Mouse (Mus musculus) midbrain, embryonic 16.5 days (tissue): Measurements from ENCODE around the gene Creld2. TPM values are rescaled to one million over a fixed set of nuclear protein-coding genes. Genes with fewer than 3 reads are reported as not detected.

Experiments used
- ATAC-seq: fragments of 200-750 bp; cut with Nextera tagmentation; 2 replicates; pipeline ENCODE4 v1.8.0; 2017; ENCODE audit warnings: moderate TSS enrichment
- H3K27ac ChIP-seq: fragments of 300-500 bp; sonication (generic); 2 replicates; pipeline ENCODE4 v1.5.1; 2014; ENCODE audit warnings: mild to moderate bottlenecking, low read length, mixed read lengths
- H3K27me3 ChIP-seq: fragments of 300-500 bp; sonication (generic); 2 replicates; pipeline ENCODE4 v1.6.1; 2014; ENCODE audit warnings: low read depth, low read length, mixed read lengths; ENCODE audit not compliant: control insufficient read depth, insufficient read depth
- H3K36me3 ChIP-seq: fragments of 300-500 bp; sonication (generic); 2 replicates; pipeline ENCODE4 v1.6.1; 2014; ENCODE audit warnings: mild to moderate bottlenecking, low read length, moderate library complexity, mixed read lengths; ENCODE audit not compliant: control insufficient read depth, insufficient read depth
- H3K4me1 ChIP-seq: fragments of 300-500 bp; sonication (generic); 2 replicates; pipeline ENCODE4 v1.6.1; 2014; ENCODE audit warnings: mild to moderate bottlenecking, low read length, mixed read lengths; ENCODE audit not compliant: control insufficient read depth, insufficient read depth
- H3K4me2 ChIP-seq: fragments of 300-500 bp; sonication (generic); 2 replicates; pipeline ENCODE4 v1.6.1; 2014; ENCODE audit warnings: mild to moderate bottlenecking, low read length, mixed read lengths
- H3K4me3 ChIP-seq: fragments of 300-500 bp; sonication (generic); 2 replicates; pipeline ENCODE4 v1.5.1; 2014; ENCODE audit warnings: low read depth, mild to moderate bottlenecking, low read length, moderate library complexity, mixed read lengths
- H3K9ac ChIP-seq: fragments of 300-500 bp; sonication (generic); 2 replicates; pipeline ENCODE4 v1.6.1; 2014; ENCODE audit warnings: low read depth, low read length, mixed read lengths
- H3K9me3 ChIP-seq: fragments of 300-500 bp; sonication (generic); replicated peaks from 2 replicates; pipeline ENCODE4 v1.6.1; 2014; ENCODE audit warnings: mild to moderate bottlenecking, low read length, mixed read lengths; ENCODE audit not compliant: control insufficient read depth, poor library complexity, severe bottlenecking
- WGBS: fragments of 180-500 bp; shearing (Covaris S2); extraction: QIAGEN DNeasy Blood & Tissue Kit; methylation state at CpG from one replicate; pipeline ENCODE4 v1.1.7; 2014; 5-methylcytosine and 5-hydroxymethylcytosine counted together
- polyA plus RNA-seq: library from polyadenylated mRNA; unstranded; fragments of >200 nt; fragmentation: Nextera tagmentation; extraction: Ambion mirVana; gene quantifications from 2 replicates; pipeline ENCODE4 v1.2.1, GENCODE M21; 2015

The Creld2 gene
- polyA plus RNA-seq, 1 experiment from 2014 or later = 60.6 TPM

GRCm38 (mm10) chr15:88827466-88827865 is 8.0 kb downstream of the Creld2 start:
- Histone ChIP-seq H3K4me3 (no peak overlapping the region), H3K36me3 (peaks cover 26% of the 10 kb centered on the region), H3K4me1 (no peaks in the 10 kb centered on the region; the same call in 1 of the 2 replicates), H3K9ac (no peak overlapping the region), H3K27me3 (no peaks in the 10 kb centered on the region), H3K9me3 (no peaks in the 10 kb centered on the region), H3K27ac (no peak overlapping the region), H3K4me2 (no peak overlapping the region)
- ATAC-seq = no peak
- WGBS = 90% methylated on average over 6 of the region's 6 CpGs

DNA sequence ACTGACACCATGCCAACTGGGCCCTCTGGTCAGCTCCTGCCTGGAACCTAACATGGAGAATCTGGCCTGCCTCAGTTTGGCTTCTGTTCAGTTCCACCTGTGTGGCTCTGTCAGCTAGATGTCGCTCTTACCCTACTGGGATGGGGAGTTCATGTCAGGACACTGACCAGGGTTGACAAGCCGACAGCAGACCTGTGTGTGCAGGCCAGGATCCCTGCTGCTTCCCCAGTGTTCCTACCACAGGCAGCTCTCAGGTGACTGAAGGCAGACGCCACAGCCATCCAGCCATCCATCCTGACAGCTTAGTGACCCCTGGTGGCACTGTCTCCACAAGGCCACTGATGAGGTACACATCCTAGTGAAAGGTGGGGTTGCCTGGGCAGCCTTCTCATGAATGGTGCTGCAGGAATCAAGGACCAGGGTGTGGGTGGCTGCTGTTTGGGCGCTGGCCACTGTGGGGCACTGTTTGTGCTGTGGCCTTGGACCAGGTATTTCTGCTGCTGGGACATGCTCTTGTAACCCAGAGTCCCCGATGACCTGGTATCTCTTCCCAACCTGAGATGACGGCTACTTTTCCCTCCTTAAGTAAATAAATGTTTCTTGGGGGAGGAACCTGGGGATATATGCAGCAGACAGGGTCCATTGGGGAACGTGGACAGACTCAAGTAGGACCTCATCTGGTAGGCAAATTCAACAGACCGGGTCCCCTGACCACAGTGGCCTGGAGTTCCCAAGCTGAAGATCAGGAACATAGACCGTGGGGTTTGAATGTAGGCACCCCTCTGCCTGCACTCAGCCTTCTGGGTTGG is 8.7 kb downstream of the Creld2 start:
- H3K27ac ChIP-seq = no peak overlapping the region

GRCm38 (mm10) chr15:88828800-88829705 is 9.6 kb downstream of the Creld2 start:
- Histone ChIP-seq H3K9me3 (no peaks in the 10 kb centered on the region), H3K27me3 (no peaks in the 10 kb centered on the region), H3K4me1 (no peaks in the 10 kb centered on the region; the same call in 1 of the 2 replicates), H3K4me2 (no peak overlapping the region), H3K27ac (no peak overlapping the region), H3K4me3 (no peak overlapping the region), H3K9ac (no peak overlapping the region; the same call in 1 of the 2 replicates), H3K36me3 (peaks cover 22% of the 10 kb centered on the region)
- ATAC-seq = peak; percentile 83
- WGBS = 55% methylated on average over 17 of the region's 17 CpGs

More for the DNA sequence above, 8.7 kb downstream of the Creld2 start:
- no peaks in the 10 kb centered on the region for H3K27me3 ChIP-seq
- H3K36me3 ChIP-seq = peaks cover 26% of the 10 kb centered on the region
- no peaks in the 10 kb centered on the region for H3K9me3 ChIP-seq
- no peak overlapping the region for H3K4me3 ChIP-seq
- H3K4me1 ChIP-seq = no peaks in the 10 kb centered on the region; the same call in 1 of the 2 replicates
- H3K9ac ChIP-seq = no peak overlapping the region; the same call in 1 of the 2 replicates
- WGBS = 20% methylated on average over 9 of the region's 9 CpGs
- peak; percentile 47; the same call in 1 of the 2 replicates for ATAC-seq
- H3K4me2 ChIP-seq = no peak overlapping the region

- Histone ChIP-seq H3K36me3 (peaks cover 14% of the 10 kb centered on the region), H3K4me1 (no peaks in the 10 kb centered on the region; the same call in 1 of the 2 replicates), H3K4me3 (no peak overlapping the region), H3K4me2 (no peak overlapping the region), H3K9me3 (no peaks in the 10 kb centered on the region), H3K27me3 (no peaks in the 10 kb centered on the region), H3K9ac (no peak overlapping the region), H3K27ac (no peak overlapping the region)
- 84% methylated on average over 6 of the region's 6 CpGs for WGBS
- no peak for ATAC-seq
These were observed 10.5 kb downstream of the Creld2 start for GRCm38 (mm10) chr15:88829791-88830440.

DNA sequence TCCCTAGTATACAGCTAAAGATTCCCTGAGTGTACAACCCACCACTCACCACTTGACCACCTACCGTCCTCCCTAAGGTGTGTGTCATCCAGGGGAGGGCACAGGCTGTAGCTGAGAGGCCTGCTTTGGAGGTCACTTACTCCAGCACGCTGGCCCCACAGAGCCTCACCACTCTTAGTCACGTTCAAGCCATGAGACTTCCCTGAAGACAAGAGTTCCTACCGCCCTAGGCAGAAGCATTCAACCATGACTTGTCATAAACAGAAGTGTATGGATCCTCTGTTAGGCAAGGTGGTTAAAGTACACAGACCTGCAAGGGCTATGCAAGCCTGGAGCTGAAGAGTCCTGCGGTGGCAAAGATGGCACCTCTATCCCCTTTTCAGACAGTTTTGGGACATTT is 11.2 kb downstream of the Creld2 start:
- ATAC-seq = no peak
- Histone ChIP-seq H3K4me1 (no peaks in the 10 kb centered on the region; the same call in 1 of the 2 replicates), H3K4me2 (no peak overlapping the region), H3K27ac (no peak overlapping the region), H3K36me3 (peaks cover 11% of the 10 kb centered on the region), H3K27me3 (no peaks in the 10 kb centered on the region), H3K9ac (no peak overlapping the region), H3K9me3 (no peaks in the 10 kb centered on the region), H3K4me3 (no peak overlapping the region)
- WGBS = 75% methylated on average over 5 of the region's 5 CpGs

DNA sequence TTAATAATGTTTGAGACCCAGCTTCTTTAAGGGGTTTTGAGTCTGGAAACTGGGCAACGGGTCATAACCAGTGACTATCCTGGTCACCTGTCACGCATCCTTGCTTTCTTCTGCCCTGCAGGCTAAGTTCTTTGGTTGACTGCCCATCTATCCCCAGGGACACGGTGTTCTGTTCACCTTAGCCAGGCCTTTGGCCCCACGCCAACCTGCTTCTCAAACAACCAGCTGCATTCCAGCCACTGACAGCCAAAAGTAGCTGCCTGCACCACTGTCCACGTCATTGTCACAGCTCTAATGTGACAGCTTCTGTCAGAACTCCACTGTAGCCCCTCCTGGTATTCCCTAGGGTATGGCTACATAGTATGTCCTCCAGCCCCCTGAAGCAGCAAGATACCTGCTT is 12.0 kb downstream of the Creld2 start:
- H3K36me3 ChIP-seq = peaks cover 6% of the 10 kb centered on the region
- H3K4me2 ChIP-seq = no peak overlapping the region
- H3K4me1 ChIP-seq = peaks cover under 1% of the 10 kb centered on the region
- ATAC-seq = no peak
- H3K4me3 ChIP-seq = no peak overlapping the region
- no peaks in the 10 kb centered on the region for H3K9me3 ChIP-seq
- 59% methylated on average over 5 of the region's 5 CpGs for WGBS
- H3K27ac ChIP-seq = no peak overlapping the region
- H3K27me3 ChIP-seq = no peaks in the 10 kb centered on the region
- H3K9ac ChIP-seq = no peak overlapping the region

DNA sequence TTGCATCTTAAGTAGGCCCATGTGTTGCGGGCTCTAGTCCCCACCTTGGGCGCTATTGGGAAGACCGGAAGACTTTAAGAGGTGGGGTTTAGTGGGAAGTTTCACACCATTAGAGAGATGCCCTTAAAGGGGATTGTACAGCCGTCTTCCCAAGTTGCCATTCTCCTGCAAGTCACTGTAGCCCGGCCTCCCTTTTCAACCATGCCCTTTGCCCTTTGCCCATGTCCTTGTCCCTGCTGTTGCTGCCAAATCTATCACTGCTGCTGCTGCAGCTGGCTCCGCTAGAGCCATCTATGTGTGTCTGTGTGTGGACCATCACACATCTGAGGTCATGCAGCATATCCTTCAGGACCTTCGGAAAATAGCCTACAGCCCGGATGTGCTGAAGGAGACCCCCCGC is 13.1 kb downstream of the Creld2 start:
- Histone ChIP-seq H3K9ac (no peak overlapping the region), H3K4me3 (no peak overlapping the region), H3K27ac (no peak overlapping the region), H3K4me2 (no peak overlapping the region), H3K9me3 (no peaks in the 10 kb centered on the region), H3K4me1 (peaks cover 8% of the 10 kb centered on the region), H3K36me3 (no peaks in the 10 kb centered on the region), H3K27me3 (no peaks in the 10 kb centered on the region)
- ATAC-seq = no peak
- WGBS = 87% methylated on average over 9 of the region's 9 CpGs

DNA sequence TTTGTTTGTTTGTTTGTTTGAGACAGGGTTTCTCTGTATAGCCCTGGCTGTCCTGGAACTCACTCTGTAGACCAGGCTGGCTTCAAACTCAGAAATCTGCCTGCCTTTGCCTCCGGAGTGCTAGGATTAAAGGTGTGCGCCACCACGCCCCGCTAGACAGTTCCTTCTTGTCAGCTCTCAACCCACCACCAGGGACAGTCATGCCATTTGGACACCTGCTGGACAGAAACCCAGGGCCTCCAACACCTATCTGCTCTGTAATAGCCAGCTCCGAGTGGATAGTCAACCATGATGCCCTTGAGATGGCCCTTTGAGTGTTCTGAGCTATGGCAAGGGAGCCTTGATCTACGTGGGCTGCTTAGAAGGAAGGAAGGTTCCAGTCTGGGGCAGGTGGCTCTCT is 16.6 kb downstream of the Creld2 start:
- Histone ChIP-seq H3K4me3 (no peak overlapping the region), H3K4me2 (no peak overlapping the region), H3K9ac (no peak overlapping the region), H3K36me3 (no peaks in the 10 kb centered on the region), H3K4me1 (peaks cover 20% of the 10 kb centered on the region), H3K27me3 (no peaks in the 10 kb centered on the region), H3K9me3 (no peaks in the 10 kb centered on the region), H3K27ac (no peak overlapping the region)
- WGBS = 86% methylated on average over 6 of the region's 6 CpGs
- no peak for ATAC-seq
